Mouse (Mus musculus): ENCODE measurements around the gene Klhdc2.

Klhdc2 gene

GRCm38 (mm10) chr12:69304051-69304450, 7.6 kb downstream of the Klhdc2 start:
- DNase-seq: no peak

- peak in 1 of 2 experiments; percentile 23 for DNase-seq
These were observed 9.9 kb downstream of the Klhdc2 start for GRCm38 (mm10) chr12:69306333-69306732.

GRCm38 (mm10) chr12:69309659-69310058, 13.2 kb downstream of the Klhdc2 start:
- no peak for DNase-seq

GRCm38 (mm10) chr12:69318431-69318830, 21.9 kb downstream of the Klhdc2 start:
- no peak for DNase-seq

- DNase-seq: no peak
These were observed 34.7 kb downstream of the Klhdc2 start for GRCm38 (mm10) chr12:69331187-69331586.

GRCm38 (mm10) chr12:69332147-69332546, 35.7 kb downstream of the Klhdc2 start:
- no peak for DNase-seq

- DNase-seq: peak in 1 of 2 experiments; percentile 28
These were observed 37.1 kb downstream of the Klhdc2 start for GRCm38 (mm10) chr12:69333547-69333946.

GRCm38 (mm10) chr12:69349928-69350327, 53.4 kb downstream of the Klhdc2 start:
- DNase-seq: no peak

- DNase-seq: no peak
These were observed 55.2 kb downstream of the Klhdc2 start for GRCm38 (mm10) chr12:69351685-69352084.

- DNase-seq: peak; percentile 93
These were observed 60.2 kb downstream of the Klhdc2 start, which contains the start of gene Nemf for GRCm38 (mm10) chr12:69356546-69357299. TSS of gene Nemf (minus strand) at chr12:69357165.

- DNase-seq: no peak
These were observed 60.8 kb downstream of the Klhdc2 start for GRCm38 (mm10) chr12:69357300-69357646.

Measured in cerebellum, postnatal 25 days (tissue).